ENCODE assay signal across 9 mouse cellular contexts in the genomic region with DNA sequence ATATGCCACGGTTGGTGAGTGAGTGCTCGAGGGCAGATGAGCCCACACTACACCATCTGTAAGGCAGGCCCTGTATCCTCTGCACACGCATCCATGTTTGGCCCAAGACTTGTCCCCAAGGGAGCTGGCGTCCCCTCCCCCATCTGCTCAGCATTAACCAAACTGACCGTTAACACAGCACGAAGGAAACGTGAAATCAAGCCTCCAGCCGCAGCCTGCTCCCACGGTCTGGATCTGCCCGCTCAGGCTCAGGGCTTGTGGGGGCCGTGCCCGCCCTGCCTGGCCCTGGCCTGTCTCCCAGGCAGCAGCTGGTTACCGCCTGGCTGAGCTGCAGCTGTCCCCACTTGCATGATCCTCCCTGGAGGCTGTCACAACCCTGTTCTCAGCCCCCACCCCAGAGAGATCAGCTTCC. TPM values are rescaled to one million over a fixed set of nuclear protein-coding genes. Genes with fewer than 3 reads are reported as not detected.
DNase-seq lines count a peak whose midpoint lies in the region; ATAC-seq and TF ChIP-seq lines count a peak whose summit lies in the region.
"Had no signal": no experiment of that assay in that cellular context is flagged by ENCODE, and none has a peak within 500 bp of the region (broad histone marks: within the 10 kb centered on the region; RNA-seq: fewer than 3 reads in every experiment).

No protein-coding gene starts in this region.

- H3K27me3 ChIP-seq in embryonic facial prominence, embryonic 10.5 days (replicated peaks; ENCODE audit: low read depth, poor library complexity, severe bottlenecking) = peaks cover 13% of the 10 kb centered on the region; the same call in 1 of the 2 replicates
- peaks cover 3% of the 10 kb centered on the region; the same call in 1 of the 2 replicates for H3K27me3 ChIP-seq in midbrain, embryonic 13.5 days
- no peaks in the 10 kb centered on the region for H3K27me3 ChIP-seq in stomach, postnatal 0 days (ENCODE audit: control insufficient read depth, insufficient read depth, low read length)

- H3K27ac ChIP-seq in embryonic facial prominence, embryonic 10.5 days (replicated peaks) = peak overlapping the region; percentile 26; the same call in 1 of the 2 replicates
- peak overlapping the region; percentile 49 for H3K27ac ChIP-seq in midbrain, embryonic 13.5 days
- peak overlapping the region; percentile 49 for H3K27ac ChIP-seq in stomach, postnatal 0 days (replicated peaks)

- DNase-seq in cerebellum, postnatal 10 days = peak; percentile 84 to 89
- no peak for DNase-seq in cerebellum, adult 9-11 months
- peak; percentile 31 for DNase-seq in embryonic facial prominence, embryonic 10.5 days (ENCODE audit: low spot score)
- peak; percentile 72 to 77 for DNase-seq in heart, postnatal 14 days
- peak; percentile 82 to 90 for DNase-seq in kidney, postnatal 4 days
- DNase-seq in stomach, postnatal 0 days (ENCODE audit: low spot score) = peak; percentile 35
- DNase-seq in T-cell, adult 2 months (ENCODE audit: low spot score) = no peak

- no peak for TF ChIP-seq EP300 in stomach, postnatal 0 days (optimal IDR thresholded peaks at IDR 0.05)

- intact Hi-C loops in heart, postnatal 14 days (cut with DNase I) = no loop called here

- H3K4me2 ChIP-seq in midbrain, embryonic 13.5 days (replicated peaks) = no peak overlapping the region
- no peak overlapping the region for H3K4me2 ChIP-seq in stomach, postnatal 0 days (replicated peaks; ENCODE audit: low read depth)

- 74% methylated on average over 13 of the region's 13 CpGs for WGBS in embryonic facial prominence, embryonic 10.5 days
- 39% methylated on average over 13 of the region's 13 CpGs for WGBS in midbrain, embryonic 13.5 days
- WGBS in stomach, postnatal 0 days = 59% methylated on average over 13 of the region's 13 CpGs

- no peak overlapping the region for H3K4me3 ChIP-seq in embryonic facial prominence, embryonic 10.5 days
- H3K4me3 ChIP-seq in midbrain, embryonic 13.5 days (replicated peaks) = no peak overlapping the region
- H3K4me3 ChIP-seq in stomach, postnatal 0 days (ENCODE audit: low read depth, low read length) = no peak overlapping the region

- peaks cover 3% of the 10 kb centered on the region; the same call in 1 of the 2 replicates for H3K9me3 ChIP-seq in embryonic facial prominence, embryonic 10.5 days
- H3K9me3 ChIP-seq in midbrain, embryonic 13.5 days = no peaks in the 10 kb centered on the region
- no peaks in the 10 kb centered on the region for H3K9me3 ChIP-seq in stomach, postnatal 0 days (ENCODE audit: control insufficient read depth, low read length)

- no peaks in the 10 kb centered on the region for H3K36me3 ChIP-seq in embryonic facial prominence, embryonic 10.5 days (replicated peaks)
- no peaks in the 10 kb centered on the region for H3K36me3 ChIP-seq in midbrain, embryonic 13.5 days
- no peaks in the 10 kb centered on the region for H3K36me3 ChIP-seq in stomach, postnatal 0 days (ENCODE audit: control insufficient read depth, insufficient read depth, low read length)

- peak; percentile 86 for ATAC-seq in midbrain, embryonic 13.5 days
- ATAC-seq in stomach, postnatal 0 days (ENCODE audit: low FRiP score, low TSS enrichment) = peak; percentile 63; the same call in 1 of the 2 replicates

- TF ChIP-seq CTCF in stomach, postnatal 0 days (IDR thresholded peaks at IDR 0.05; ENCODE audit: low read depth) = no peak

- H3K9ac ChIP-seq in midbrain, embryonic 13.5 days (replicated peaks) = peak overlapping the region; percentile 4; the same call in 1 of the 2 replicates
- H3K9ac ChIP-seq in stomach, postnatal 0 days (ENCODE audit: low read length) = no peak overlapping the region

- peaks cover 37% of the 10 kb centered on the region for H3K4me1 ChIP-seq in embryonic facial prominence, embryonic 10.5 days
- H3K4me1 ChIP-seq in midbrain, embryonic 13.5 days (replicated peaks) = peaks cover 34% of the 10 kb centered on the region
- peaks cover 7% of the 10 kb centered on the region for H3K4me1 ChIP-seq in stomach, postnatal 0 days (replicated peaks; ENCODE audit: control insufficient read depth, insufficient read depth)

RNA-seq across cellular contexts. Expression of a gene that starts 16.5 kb away (rescaled TPM):
- 0.46 and 0.49 TPM in 2 replicates for polyA plus RNA-seq in embryonic facial prominence, embryonic 10.5 days (2016; fragmentation: Nextera tagmentation; extraction: Ambion mirVana)
- total RNA-seq in heart, postnatal 14 days (2021) = under 1 TPM; 0.31 to 0.39 TPM
- 0.30 and 0.47 TPM in 2 replicates for polyA plus RNA-seq in midbrain, embryonic 13.5 days (2015; fragmentation: Nextera tagmentation; extraction: Ambion mirVana)
- polyA plus RNA-seq in stomach, postnatal 0 days (2015; fragmentation: Nextera tagmentation; extraction: Ambion mirVana) = 1.4 and 1.6 TPM in 2 replicates

RNA-seq across cellular contexts. Expression of a gene that starts 35.6 kb away (rescaled TPM):
- not detected in 2 replicates for polyA plus RNA-seq in embryonic facial prominence, embryonic 10.5 days (2016; fragmentation: Nextera tagmentation; extraction: Ambion mirVana)
- total RNA-seq in heart, postnatal 14 days (2021) = not detected
- not detected in 2 replicates for polyA plus RNA-seq in midbrain, embryonic 13.5 days (2015; fragmentation: Nextera tagmentation; extraction: Ambion mirVana)
- polyA plus RNA-seq in stomach, postnatal 0 days (2015; fragmentation: Nextera tagmentation; extraction: Ambion mirVana) = not detected in 2 replicates
- polyA plus RNA-seq: cortical plate, adult 2 months had no signal

RNA-seq across cellular contexts. Expression of a gene that starts 40.6 kb away (rescaled TPM):
- 71.9 and 72.5 TPM in 2 replicates for polyA plus RNA-seq in embryonic facial prominence, embryonic 10.5 days (2016; fragmentation: Nextera tagmentation; extraction: Ambion mirVana)
- 10 to 100 TPM; 80.5 to 85.2 TPM for total RNA-seq in heart, postnatal 14 days (2021)
- polyA plus RNA-seq in midbrain, embryonic 13.5 days (2015; fragmentation: Nextera tagmentation; extraction: Ambion mirVana) = 75.1 and 81.5 TPM in 2 replicates
- 33.7 and 35.0 TPM in 2 replicates for polyA plus RNA-seq in stomach, postnatal 0 days (2015; fragmentation: Nextera tagmentation; extraction: Ambion mirVana)

Comparison
In these comparisons a context has a peak if more than half of its experiments do, and no peak if none do; other contexts are left out.
1. DNase-seq: peak in cerebellum, postnatal 10 days (2 of 2), embryonic facial prominence, embryonic 10.5 days (single experiment), heart, postnatal 14 days (2 of 2), kidney, postnatal 4 days (2 of 2) and stomach, postnatal 0 days (single experiment); none in cerebellum, adult 9-11 months (single experiment) and T-cell, adult 2 months (single experiment).
2. Peak in every context shown above with its lines, with median percentiles within 50 percentile points of each other: H3K27ac ChIP-seq.